Mouse (Mus musculus): ENCODE results near the gene Slc7a8.
"Not testable (repeated sequence)": the region's sequence is repeated elsewhere in the genome, so short reads cannot be mapped to it uniquely, and the experiment has no call there.

Slc7a8 gene

DNA sequence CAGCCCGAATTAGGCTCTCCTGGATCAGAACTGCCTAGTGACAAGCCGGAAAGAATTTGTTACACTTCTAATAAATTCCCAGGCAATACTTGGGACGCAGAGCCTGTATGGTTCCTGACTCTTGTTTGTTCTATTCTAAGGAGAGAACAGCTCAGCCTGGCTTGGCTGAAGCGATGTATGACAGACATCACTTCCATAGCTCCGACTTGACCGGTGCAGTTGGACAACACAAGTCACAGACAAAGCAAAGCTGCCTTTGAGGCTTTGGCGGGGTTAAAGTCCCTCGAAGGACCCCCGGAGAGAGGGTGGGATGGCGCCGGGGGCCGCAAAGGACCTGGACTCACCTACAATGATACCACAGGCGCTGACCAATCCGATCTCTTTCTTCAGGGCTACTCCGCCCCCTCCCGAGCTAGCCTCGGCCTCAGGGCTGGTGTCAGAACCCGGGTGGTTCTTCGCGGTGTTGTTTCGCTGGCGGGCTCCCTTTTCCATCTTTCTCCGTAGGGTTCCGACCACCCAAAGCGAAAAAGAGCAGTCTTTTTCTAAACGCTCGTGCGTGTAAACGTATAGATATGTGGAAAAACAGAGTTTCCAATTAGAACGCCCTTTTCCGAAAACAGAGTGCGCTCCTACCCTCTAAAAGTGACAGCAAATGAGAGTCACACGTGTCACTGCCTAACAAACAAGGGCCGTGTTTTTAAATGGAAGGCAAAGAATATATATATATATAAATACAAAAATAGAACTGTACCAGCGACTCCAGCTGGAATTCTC, 723 bp downstream of the Slc7a8 start:
- peak; percentile 67 for DNase-seq (ENCODE audit: low read depth, low spot score)

DNA sequence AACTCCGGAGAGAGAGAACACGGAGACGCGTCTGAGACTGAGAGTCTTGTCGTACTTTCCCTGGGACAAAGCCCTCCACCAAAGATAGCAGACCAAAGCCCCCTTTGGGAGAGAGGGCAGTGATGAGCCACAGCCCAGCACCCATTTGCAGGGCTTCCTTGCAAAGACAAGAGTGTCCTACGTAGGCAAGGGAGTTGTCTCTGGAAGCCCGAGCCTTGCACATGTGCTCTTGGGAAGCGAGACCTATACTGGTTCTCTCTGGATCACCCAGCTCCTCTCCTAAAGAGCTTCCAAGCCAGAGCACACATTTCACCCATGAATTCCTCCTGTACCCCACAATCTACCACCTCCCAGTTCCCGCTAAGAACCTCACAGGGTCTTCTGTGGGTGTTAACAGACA, 1.7 kb downstream of the Slc7a8 start:
- no peak for DNase-seq (ENCODE audit: low read depth, low spot score)

DNA sequence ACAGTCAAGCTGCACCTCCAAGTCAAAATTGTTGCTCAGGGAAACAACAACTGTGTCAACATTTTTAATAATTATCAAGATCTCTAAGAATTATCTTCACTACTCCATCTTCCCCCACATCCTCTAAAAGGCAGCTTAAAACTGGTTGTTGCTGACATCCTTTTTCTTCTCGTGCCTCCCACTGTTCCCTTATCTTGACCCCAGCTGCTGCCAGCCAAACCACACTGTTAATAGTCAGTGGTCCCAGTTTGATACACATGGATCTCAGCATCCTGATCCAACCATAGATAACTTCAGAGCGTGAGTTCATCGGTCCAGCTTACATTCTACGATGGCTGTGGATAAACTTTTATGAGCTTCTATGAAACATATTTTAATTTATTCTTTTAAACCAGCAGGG, 3.9 kb downstream of the Slc7a8 start:
- no peak for DNase-seq (ENCODE audit: low read depth, low spot score)

DNA sequence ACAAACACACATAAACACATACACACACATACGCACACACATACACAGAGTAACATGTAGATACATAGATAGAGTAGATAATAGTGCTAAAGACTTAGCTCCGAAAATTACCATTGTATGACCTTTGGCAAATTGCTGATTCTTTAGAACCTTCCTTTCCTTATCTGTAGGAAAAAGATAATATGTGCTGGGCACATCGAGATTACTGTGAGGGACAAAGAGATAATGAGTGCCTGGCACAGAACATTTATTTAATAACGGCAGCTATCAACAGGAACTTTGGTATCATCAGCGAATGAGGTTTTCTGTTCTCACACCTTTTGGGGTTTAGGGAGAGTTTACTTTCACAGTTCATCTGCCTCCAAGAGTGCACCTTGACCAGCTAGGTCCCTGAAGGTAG, 5.0 kb downstream of the Slc7a8 start:
- no peak for DNase-seq (ENCODE audit: low read depth, low spot score)

DNA sequence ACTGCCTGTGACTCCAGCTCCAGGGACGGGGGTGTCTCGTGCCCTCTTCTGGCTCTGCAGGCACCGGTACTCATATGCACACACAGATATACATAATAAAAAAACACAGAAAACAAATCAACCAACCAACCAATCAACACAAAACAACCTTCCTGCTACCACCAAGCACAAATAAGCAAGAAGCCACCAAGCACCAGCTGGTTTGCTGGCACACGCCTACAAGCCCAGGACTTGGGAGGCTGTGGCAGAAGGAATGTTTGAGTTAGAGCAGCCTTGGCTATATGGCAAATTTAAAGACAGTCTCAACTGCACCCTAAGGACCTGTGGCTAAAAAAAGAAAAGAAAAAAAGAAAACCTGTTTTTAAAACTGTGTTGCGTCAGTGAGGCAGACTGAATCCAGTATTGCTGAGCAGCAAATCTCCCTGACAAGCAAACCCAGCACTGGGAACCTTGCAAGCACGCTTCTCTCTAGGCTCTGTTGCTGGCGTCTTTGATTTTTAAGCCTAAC, 6.2 kb downstream of the Slc7a8 start:
- no peak for DNase-seq (ENCODE audit: low read depth, low spot score)

DNA sequence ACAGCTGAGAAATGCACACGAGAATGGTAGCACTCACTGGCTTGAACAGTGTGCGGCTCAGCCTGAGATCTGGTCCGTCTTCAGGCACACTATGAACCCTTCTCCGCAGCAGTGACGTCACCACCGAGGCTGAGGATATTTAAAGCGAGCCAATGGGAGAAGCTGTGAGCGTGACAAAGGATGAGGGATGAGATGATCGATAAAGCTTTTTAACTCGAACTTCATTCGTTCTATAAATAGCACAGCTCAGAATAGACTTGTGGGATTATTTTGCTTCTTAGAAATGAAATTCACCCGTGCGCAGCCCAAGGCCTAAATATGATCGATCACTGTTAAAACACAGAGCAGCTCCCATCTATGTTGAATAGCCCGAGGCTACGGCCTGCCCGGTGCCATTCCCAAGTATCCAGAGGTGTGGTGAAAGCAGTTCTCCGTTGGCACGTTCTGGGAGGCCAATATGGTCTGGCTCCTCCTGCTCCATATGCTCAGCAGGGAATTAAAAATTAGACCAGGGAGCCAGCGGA, 9.4 kb downstream of the Slc7a8 start:
- no peak for DNase-seq (ENCODE audit: low read depth, low spot score)

DNA sequence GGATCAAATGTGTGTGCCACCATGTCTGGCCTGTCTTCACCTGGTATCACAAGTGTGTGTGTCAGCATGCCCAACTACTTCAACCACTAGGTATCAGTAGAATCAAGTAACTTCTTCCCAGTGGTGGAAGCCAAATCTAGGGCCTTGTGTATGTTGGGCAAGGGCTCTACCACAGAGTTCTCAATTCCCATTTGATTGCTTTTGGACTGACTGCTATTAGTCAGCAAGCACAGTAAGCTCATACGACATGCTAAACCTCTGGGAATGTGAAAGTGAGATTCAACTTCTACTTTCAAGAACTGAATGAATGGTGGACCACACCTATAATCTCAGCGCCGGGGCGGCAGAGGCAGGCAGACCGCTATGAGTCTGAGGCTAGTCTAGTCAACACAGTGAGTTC, 11.4 kb downstream of the Slc7a8 start:
- no peak for DNase-seq (ENCODE audit: low read depth, low spot score)

DNA sequence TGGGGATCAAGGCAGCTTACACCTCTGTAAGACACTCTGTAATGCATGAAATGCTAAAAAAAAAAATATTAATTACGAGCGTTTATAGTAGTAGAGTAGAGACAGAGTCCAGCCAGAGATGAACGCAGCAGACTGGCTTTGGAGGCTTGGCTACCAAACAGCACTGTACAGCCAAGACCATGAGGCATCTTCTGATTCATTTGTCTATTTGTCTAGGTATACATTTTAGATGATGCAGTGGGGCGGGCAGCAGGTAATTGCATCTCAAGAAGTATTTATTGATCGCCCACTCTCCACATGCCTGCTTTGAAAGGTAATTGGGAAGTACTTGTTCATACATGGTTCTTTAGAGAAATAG, 12.7 kb downstream of the Slc7a8 start:
- no peak for DNase-seq (ENCODE audit: low read depth, low spot score)

DNA sequence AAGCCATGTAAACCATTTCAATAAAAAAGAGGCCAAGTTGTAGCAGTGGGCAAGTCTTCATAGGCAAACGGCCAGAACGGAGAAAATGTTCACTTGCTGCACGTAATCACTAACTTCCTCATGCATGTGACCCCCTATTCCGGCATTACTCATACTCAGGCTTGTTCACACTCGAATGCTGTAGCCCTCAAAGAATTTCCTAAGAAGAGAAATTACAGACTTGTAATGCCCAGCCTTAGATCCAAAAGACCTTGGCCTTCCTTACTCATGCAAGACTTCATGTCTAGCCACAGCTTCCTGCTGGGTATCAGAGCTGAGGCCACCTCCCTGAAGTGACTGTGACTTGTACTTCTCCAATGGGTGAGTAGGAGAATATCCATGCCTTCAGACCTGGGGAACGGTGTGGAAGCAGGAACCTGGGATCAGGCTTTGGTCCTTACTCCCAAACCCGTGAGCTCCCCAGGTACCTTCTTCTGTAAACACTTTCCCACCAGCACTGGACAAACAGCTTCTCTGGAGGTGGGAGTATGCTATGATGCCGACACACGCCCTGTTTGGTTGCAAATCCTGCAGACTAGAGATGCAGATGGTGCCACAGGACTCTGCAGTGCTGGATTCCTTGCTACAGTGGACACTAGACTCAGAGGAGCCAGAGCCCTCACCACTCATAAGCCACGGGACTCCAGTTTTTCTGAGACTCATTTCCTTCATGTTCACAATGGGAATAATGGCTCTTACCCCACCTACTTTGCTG, 13.3 kb downstream of the Slc7a8 start:
- no peak for DNase-seq (ENCODE audit: low read depth, low spot score)

DNA sequence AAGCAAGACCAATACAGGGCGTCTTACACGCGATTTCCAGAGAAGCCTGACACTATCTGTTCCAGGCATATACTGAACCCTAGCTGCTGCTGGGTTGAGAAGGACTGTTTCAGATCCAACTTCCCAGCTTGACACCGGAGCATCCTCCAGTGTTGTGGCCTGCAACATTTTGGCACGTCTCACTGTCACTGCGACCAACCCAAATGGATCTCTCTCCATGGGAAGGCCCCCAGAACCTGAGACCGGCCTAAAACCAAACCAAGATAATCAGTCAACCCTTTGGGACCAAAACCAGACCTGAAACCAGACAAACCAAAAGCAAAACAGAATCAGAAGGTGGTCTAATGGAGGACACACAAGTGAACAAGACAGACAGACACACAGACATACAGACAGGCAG, 14.8 kb downstream of the Slc7a8 start:
- not testable (repeated sequence) for DNase-seq (ENCODE audit: low read depth, low spot score)

DNA sequence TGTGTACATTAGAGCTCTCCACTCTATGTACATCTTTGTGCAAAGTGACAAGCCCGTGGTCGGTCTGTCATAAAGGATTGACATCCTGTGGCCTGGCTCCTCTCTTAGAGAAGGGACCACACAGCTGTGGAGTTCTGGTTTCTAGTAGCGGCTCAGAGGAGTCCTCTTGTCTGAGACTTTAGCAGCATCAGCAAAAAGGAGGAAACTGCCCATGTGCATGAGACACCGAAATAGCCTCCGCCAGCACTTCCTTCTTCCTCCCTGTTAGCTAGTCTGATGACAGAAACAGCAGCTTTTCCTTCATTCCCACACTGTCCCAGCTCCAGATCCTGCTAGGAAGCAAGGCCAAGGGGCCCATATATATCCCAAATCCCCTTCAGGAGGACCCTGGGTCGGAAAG, 25.4 kb downstream of the Slc7a8 start:
- peak; percentile 34 for DNase-seq (ENCODE audit: low read depth, low spot score)

DNA sequence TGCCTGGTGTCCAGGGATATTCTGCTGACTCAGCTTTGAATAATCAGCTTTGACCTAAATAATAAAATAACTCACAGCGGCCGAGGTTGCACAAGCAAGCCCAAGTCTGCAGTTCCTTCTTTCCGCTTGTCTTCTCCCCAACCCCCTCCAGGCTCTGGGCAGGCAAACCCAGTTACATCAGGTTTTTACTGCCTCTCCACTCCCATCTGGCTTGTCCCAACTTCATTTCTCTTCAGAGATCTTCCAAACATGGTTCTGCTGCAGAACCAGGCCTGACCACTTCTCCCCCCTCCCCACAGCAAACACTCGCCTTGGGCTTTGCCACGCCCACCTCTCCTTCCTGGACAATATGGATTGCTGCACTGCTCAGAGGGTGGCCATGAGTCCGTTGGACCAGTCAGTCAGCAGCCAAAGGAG, 27.1 kb downstream of the Slc7a8 start:
- peak; percentile 62 for DNase-seq (ENCODE audit: low read depth, low spot score)

DNA sequence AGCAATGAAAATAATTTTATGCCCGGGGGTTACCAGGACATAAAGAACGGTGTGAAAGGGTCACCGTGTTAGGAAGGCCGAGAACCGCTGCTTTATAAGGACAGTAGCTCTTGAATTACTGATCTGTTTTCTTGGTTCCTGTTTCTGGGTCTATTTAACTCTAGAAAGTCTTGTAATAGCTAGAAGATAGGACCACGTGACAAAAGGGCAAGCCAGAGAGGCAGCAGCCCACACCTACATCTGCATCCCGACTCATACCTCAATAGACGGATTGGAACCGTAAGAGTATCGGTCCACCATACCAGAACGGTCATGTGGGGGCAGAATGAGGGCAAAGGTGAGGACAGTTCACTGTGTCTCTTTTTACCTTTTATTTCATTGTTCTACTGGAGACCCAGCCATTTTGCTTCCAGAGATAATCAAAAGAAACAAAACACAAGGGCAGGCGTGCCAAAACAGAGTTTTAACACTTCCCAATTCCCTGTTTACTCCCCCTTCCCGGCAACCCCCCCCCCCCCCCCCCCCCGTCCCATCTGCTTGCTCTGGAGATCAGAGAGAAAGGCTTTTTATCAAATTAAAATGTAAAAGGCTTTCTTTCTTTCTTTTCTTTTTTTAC, 27.7 kb downstream of the Slc7a8 start:
- DNase-seq (ENCODE audit: low read depth, low spot score), result no peak

DNA sequence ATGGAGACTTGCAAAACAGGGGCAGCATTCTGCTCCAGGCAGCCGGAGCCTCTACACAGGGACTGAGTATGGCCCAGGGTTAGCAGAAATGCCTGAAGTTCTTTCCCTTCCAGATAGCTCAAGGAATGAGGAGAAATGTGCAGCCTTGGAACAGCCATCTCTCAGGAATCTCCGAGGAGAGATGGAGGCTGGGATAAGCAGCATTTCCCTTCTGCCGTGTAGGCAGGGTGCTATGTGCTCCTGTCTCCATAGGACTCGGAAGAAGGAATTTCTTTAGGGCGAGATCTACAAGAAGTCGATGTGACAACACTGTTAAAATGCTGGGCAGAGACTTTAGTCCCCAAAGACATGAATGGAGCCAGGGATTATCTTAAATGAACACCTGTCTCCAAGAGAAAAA, 28.8 kb downstream of the Slc7a8 start:
- DNase-seq (ENCODE audit: low read depth, low spot score), result no peak

DNA sequence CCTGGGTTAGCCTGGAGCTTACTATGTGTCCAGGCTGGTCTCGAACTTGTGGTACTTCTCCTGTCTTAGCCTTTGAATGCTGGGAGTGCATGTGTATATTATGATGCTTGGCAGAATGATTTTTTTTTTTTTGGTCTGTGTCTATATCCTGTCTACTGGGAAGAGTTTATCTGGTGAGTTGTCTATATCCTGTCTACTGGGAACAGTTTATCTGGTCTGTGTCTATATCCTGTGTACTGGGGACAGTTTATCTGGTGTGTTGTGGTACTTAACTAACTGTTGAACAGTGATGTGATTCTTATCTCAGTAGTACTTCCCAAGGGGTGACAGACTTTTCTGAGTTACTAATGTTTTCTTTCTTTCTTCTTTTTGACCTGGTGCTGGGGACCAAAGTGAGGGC, 30.0 kb downstream of the Slc7a8 start:
- no peak for DNase-seq (ENCODE audit: low read depth, low spot score)

DNA sequence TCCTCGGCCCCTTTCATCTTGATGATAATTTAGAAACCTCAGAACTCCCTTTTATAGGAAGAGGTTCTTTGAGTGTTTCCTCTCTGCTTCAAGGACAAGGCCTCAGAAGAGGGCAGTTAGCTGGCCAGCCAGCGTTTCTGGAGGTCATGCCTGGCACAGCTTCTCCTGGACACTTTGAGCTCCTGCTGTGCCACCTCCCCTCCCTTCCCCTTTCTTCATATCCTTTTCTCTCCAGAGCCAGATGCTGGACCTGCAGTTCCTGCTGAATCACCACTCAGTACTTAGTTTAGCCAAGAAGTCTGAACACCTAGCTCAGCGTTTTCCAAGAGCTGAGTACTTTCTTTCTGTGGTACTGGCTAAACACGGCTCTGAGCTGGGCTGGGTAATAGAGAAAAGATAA, 32.5 kb downstream of the Slc7a8 start:
- peak; percentile 90 for DNase-seq (ENCODE audit: low read depth, low spot score)

DNA sequence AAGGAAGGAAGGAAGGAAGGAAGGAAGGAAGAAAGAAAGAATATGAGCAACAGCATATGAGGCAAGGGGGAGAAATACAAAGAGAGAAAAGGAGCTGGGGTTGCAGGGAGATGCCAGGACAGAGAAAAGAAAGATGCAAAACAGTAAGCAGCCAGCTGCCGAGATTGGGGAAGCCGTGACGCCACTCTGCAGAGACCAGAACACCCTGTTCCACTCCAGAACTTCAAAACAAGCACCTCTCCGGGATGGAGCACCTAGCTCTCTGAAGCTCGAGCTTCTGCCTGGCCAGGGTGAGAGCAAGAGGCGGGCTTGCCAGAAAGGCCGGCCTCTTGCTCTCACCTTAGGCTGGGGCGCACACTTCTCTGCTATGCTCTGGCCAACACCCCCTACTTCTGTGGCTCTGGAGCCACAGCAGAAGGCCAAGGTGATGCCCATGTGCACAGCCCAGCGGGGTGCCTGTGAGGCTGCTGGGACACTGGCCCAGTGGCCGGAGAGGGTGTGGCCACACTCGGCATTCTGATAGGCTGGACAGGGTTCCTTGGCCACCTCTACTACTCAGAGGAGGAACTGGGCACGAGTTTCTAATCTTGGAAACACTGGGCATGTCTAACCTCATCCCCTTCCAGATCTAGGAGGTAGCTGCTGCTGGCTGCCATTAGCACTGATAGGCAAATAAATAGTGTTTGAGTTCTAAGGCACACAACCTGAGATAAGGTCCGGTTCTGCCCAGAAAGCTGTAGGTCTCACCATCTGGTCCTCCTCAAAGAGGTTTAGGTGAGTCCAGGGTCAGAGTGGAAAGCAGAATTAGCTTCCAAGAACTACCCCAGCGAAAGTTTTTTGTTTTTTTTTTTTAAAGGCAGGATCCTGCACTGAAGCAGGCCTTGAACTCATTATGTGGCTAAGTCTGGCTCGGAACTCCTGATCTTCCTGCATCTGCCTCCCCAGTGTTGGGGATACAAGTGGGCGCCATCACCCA, 33.5 kb downstream of the Slc7a8 start:
- peak; percentile 86 for DNase-seq (ENCODE audit: low read depth, low spot score)

DNA sequence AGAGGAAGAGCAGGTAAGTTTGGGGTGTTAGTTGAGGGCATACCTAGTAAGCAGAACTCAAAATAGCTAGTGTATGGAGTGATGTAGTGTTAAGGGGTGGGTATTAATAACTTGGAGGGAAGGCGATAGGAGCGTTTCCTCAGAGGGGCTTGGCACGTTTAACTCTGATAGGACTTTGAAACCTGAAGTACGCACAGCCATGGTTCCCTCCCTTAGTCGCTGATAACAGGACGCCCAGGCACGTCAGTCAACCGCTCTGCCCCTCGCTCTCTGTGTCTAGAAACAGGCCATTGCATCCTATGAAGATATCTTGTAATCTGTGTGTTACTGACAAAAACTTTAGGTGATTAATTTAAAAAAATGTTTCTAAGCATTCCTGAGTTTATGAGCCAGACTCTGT, 35.7 kb downstream of the Slc7a8 start:
- DNase-seq (ENCODE audit: low read depth, low spot score), result no peak

DNA sequence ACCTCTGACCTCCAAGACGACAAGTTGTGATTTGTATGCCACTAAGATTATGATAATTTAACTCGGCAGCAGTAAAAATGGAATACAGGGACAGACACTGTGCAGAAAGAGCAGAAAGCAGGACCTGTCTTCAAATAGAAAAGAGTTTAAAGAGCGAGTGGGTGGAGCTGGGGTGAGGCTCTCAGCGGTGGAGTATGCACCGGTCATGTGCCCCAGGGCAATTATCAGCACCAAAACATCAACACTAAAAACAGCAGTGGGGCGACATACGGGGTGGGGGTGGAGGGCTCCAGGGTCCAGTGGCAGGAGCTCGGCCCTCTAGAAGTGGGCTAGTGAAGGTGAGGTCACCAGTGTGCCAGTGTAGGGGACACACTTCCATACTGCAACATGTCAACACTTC, 37.3 kb downstream of the Slc7a8 start:
- DNase-seq (ENCODE audit: low read depth, low spot score), result no peak

DNA sequence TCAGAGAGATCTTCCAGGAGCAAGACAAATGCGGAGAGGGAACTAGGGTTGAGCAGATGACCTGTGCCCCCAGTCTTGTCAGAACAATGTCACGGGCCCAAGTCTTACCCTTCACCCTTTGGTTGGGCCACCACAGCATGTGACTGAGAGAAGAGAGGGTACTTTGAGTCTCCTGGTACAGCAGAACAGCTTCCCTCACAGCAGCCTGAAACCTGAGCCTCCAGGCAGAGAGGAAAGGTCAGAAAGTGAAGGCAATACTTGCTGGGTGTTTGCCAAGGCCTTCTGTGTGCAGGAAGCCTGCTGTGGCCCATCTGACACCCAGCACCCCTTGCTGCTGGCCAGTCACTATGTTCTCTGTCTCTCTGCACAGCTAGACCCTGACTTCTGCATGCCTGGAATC, 39.4 kb downstream of the Slc7a8 start:
- DNase-seq (ENCODE audit: low read depth, low spot score), result peak; percentile 96

DNA sequence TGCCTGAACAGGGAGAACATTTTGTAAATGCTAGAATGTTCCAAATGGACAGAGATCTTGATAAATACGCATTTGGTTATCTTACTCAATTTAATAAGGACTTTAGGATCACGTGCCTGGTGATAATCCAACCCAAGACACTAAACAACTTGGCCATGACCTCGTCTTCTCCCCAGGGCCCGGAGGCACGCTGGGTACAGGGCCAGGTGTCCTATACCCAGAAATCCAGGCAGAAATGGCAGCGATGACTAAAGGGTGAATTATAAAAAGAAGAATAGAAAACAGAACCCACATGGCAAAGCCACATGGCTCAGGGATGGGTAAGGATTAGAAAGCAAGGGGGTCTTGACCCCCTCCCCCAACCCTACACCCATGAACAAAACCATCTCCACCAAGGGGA, 40.0 kb downstream of the Slc7a8 start:
- no peak for DNase-seq (ENCODE audit: low read depth, low spot score)
